Mouse (Mus musculus) erythroblast, adult 5-6 weeks (primary cell): ENCODE data around the gene Slc22a14. TPM values are rescaled to one million over a fixed set of nuclear protein-coding genes. Genes with fewer than 3 reads are reported as not detected.
"Not testable (repeated sequence)": the region's sequence is repeated elsewhere in the genome, so short reads cannot be mapped to it uniquely, and the experiment has no call there.

Source experiments
- ATAC-seq: replicated peaks from 2 replicates; pipeline ENCODE4 v1.8.0; 2016; ENCODE audit warnings: moderate number of reproducible peaks, mild to moderate bottlenecking, moderate TSS enrichment, inconsistent platforms; ENCODE audit not compliant: poor library complexity, low FRiP score, severe bottlenecking
- total RNA-seq, 2 experiments: library from RNA; stranded (forward) in 1 of 2; stranded (reverse) in 1 of 2; fragments of 150-400 nt in 1 of 2; fragments of 200-764, 138-1000 nt in 1 of 2; gene quantifications; 2 replicates each; pipeline versions ENCODE4 v1.2.3 to v1.2.4; 2015 to 2017; ENCODE audit warnings: low replicate concordance in 2 of 2

Slc22a14 gene
- not detected in 2 replicates for total RNA-seq (2015; ENCODE audit: low replicate concordance)
- total RNA-seq (2017; ENCODE audit: low replicate concordance): not detected in 2 replicates

DNA sequence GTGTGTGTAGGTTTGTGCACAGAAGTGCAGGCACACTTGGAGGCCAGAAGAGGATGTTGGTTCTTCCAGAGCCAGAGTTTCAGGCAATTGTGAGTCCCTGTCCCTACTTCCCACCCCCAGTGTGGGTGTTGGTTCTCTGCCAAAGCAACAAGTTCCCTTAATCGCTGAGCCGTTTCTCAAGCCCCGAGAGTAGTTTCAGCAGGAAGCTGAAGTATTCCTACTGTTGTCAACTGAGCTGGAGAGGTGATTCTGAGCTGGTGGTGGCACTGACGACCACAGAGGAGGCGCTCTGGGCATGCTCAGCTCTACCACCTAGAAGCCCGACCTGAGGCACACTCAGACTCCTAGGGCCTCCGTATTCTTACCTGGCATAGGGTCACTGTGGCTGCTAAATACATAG is at the start of gene Slc22a14:
Gene Slc22a14, minus strand, starts transcription at position 270 of the 400 bp plus-strand sequence.
- ATAC-seq: no peak

DNA sequence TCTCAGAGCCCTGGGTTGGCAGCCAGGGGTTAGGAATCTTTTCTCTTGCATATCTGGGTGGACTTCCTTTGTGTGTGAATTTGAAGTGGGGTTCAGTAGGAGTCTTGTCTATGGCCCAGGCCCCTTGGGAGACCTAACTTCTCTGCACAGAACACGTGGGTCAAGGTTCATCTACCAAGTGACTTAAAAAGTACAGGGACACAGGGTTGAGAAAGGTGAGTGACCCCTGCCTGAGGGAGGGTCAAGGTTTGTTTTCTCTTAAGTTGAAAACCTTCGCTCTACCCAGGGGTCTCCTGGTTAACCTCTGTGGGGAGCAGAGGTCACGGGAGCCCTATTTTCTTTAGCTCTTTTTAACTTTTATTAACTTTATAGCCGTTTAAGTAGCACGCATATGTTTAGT is 44.5 kb upstream of the Slc22a14 start:
- ATAC-seq: no peak

DNA sequence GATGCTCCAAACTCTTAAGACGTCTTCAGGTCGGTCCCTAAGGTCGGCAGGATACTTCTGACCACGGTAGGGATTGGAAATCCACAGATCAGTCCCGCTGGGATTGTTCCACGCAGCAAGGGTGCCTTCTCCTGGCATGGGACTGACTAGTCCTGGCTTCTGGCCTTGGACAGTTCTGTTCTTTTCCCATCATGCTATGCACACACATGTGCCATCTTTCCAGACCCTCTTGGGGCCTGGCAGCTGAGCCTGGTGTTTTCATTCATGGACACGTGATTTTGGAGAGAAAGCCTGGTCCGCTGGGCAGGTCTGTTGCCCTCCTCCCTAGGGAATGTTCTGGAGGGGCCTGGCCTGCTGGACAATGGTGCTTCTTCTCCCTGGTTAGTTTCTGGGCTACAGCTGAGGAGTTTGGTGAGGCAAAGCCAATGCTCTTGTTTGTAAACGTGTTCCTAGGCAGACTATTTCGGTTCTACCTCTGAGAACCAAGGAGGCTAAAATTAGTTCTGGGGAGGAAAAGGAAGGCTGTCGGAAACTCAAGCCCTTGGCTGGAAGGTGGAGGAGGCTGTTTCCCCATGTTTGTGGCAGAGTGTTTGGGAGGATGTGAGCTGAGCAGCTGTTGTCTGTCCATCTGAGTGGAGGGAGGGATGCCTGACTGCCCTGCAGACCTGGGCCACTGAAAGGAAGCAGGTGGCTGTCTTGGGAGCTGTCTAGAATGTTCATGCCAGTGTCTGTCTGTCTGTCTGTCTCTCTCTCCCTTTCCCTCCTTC is 43.7 kb upstream of the Slc22a14 start:
- ATAC-seq: no peak

DNA sequence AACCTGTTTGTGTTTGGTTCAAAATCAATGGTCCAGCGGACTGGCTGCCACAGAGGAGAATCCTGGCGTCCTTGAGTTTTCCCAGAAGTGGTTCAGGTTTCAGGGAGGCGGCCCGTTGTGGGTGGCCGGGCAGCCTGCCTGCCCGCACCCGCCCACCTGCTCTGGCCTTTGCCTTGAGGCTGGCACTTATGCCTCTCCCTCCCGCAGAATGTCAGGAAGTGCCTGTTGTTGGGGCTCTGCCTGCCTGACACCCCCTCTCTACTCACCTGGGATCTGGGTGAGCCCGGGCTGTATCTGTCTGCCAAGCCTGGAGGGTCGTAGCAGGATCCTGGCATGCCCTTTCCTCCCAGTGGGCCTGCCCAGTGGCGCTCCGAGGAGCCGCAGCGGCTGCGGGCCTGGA is 42.5 kb upstream of the Slc22a14 start:
- no peak for ATAC-seq

DNA sequence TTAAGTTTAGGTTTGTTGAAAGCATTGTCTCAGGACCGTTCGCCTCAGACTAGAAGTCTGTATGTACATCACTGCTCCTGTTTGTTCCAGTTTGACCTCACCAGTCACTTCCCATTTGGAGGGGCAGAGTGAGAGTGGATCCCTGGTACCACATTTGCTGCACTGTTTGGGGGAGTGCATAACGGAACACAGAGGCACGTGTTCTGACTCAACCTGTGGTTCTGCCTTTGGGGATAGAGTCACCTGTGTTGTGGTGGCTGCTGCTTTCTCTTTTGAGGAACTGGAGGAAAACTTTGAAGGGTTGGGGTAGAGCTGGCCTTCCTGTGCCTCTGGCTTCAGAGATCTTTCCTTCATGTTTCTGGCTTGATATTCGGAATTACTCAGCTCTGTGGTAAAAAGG is 38.7 kb upstream of the Slc22a14 start:
- no peak for ATAC-seq

DNA sequence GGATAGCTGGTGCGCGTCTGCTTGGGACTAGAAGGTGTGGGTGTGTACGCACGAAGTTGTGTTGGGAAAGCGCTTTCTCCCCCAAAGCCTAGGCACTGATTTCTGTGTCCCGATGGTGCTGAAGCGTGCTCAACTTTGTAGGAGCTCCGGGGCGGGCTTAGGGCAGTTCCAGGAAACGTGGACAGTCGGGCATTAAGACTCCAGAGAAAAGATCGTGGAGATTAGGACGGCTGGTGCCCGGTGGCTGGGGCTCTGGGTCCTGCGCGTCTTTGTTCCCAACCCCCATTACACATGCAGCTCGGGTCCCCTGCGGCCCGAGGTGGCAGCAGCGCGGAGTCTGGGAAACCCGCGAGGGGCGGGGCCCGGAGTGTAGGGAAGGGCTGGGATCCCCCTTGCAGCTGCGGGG is 37.9 kb upstream of the Slc22a14 start:
- ATAC-seq: no peak

DNA sequence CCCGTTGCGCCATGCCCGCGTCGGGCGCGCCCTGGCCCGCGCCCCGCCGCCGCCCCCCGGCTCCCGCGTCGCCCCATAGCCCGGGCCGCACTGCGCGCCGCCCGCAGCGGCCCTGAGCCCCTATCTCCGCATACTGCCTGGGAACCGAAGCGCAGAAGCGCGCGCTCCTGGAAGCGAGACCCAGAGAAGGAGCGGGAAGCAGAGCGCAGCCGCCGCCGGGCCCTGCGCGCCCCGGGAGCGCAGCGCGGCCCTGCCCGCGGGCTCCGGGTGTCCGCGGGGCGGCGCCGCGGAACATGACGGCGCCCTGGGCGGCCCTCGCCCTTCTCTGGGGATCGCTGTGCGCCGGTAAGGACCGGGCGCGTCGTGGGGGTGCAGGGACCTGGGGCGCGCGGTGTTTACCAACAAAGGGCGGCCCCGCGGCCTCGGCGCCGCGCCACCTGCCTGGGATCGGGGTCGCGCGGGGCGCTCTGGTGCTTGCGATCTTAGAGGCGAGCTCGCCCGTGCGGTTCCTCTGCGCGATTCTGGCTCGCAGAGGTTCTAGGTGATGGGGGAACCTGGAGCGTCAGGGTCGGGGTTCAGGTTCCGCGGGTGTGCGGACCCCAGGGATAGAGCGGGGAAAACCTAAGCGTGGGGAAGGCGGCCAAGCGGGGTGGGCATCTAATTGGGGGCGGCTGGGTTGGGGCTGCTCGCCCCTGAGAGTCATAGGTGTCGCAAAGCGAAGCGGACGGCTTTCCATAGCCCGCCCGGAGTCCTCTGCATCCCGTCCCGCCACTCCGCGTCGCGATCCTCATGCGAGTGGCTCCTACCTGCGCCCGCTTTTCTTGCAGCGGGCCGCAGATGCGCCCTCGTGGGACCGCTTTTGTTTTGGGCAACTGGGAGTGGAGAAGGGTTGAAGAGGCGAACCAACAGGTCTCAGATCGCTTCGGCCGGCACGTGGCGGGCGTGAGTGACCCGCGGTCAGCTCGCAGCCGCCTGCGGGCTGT is 37.2 kb upstream of the Slc22a14 start:
- ATAC-seq: no peak

DNA sequence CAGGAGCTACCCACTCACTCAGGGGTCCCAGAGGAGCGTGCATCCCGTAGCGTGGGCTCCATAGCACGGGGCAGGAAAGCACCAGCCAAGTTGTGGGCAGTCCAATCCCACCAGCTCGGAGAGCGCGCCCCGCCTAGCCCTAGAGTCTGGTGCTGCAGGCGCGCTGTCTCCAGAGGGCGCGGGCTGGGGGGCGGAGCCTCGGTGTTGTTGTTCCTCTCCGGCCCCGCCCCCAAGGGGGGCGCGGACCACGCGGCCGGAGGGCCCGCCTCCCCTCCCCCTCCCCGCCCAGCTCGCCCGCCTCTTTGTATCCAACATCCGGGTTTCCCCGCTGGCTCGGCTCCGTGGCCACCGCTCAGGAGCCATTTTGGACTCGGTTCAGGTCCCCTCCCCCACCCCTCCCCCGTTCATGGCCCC is 36.5 kb upstream of the Slc22a14 start, which contains the start of gene Acvr2b:
Gene Acvr2b, plus strand, starts transcription at position 318 of the 414 bp plus-strand sequence.
- no peak for ATAC-seq

DNA sequence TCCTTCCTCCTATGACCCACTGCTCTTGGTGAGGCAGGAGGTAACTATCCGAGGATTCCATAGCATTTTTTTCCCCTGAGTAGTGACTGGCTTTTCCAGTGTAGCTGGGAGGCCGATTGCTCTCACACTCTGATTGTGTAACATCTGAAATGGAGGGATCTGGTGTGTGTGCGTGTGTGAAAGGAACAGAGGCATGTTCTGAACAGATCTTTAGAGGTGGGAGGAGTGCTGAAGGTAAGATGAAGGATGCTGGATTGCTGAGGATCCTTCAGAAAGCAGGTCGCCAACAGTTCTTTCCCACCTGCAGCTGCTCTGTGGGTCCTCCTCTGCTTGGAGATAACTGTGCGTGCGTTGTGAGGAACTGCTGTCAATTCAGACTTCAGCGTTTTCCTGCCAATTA is 36.0 kb upstream of the Slc22a14 start:
- ATAC-seq: no peak

DNA sequence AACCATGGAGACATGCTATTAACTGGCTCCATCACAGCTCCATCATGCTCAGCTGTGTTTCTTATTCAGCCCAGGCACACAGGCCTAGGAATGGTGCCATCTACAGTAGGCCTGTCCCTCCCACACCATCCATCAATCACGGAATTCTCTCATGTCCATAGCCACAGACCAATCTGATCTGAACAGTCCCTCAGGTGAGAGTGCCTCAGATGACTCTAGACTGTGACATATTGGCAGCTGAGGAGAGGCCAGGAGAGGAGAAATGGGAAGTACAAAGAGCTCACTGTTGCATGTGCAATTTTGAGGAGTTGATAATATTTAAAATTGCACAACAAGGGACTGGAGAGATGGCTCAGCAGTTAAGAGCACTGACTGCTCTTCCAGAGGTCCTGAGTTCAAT is 29.5 kb upstream of the Slc22a14 start:
- ATAC-seq: no peak

DNA sequence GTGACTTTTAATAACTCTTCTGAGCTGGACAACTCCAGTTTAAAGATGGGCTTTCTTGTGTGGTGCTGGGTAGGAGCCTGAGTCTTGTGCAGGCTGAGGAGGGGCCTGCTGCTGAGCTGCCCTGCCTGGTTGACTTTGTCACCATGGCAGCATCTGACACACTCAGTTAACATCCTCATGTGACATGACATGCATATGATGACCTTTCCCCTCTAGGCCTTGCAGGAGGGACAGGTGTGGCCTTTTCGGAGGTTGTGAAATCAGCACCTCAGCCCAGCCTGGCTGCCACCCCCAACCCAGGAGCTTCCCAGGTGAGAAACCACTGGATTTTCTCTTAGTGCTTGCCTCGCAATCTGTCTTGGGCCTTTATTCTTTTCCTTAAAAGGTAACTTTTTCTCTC is 24.9 kb upstream of the Slc22a14 start:
- ATAC-seq: no peak

DNA sequence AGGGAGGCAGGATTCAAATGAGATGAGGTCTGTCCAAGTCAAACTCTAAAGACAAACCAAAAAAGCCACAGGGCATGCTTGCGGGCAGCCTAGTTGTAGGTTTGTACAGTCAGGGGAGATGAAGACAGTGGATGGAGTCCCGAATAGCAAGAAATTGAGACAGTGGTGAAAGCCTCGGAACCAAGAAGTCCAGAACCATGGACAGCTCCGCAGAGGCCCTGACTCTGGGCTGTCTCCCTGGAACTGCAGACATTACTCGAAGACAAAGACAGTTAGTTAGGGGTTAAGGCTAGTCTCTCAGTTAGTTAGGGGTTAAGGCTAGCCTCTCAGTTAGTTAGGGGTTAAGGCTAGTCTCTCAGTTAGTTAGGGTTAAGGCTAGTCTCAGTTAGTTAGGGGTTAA is 23.6 kb upstream of the Slc22a14 start:
- no peak for ATAC-seq

DNA sequence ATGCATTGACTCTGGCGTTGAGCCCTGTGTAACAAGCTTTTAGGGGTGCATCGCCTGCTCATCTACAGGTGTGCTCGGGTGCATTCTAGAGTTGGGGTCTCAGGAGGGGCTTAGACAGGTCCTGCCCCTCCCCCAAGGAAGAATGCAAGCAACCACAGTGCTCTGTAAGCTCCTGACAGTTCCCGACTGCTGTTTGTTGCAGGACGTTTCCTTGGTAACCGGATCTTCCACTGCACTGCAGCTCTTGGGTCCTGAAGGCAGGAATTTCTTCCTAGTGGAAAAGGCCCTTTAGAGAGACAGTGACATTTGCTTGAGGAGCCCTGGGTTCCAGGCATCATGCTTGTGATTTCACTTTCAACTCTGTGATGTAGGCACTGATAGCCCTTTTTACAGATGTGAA is 17.2 kb upstream of the Slc22a14 start:
- no peak for ATAC-seq

DNA sequence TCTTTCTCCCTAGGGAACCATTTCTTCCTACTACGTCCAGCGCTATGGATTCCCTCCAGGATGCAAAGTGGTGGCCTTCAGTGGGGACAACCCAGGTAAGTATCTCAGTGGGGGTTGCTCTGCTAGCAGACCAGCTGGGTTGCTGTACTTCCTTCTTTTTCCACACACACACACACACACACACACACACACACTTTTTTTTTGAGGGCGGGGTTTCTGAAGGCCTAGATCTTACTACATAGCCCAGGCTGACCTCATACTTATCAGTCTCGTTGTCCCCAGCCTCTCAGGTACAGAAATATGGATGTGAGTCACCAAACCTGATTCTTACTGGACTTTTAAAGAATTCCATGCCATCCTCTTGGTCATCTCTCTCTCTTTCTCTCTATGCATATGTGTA is 12.9 kb upstream of the Slc22a14 start:
- ATAC-seq: no peak

DNA sequence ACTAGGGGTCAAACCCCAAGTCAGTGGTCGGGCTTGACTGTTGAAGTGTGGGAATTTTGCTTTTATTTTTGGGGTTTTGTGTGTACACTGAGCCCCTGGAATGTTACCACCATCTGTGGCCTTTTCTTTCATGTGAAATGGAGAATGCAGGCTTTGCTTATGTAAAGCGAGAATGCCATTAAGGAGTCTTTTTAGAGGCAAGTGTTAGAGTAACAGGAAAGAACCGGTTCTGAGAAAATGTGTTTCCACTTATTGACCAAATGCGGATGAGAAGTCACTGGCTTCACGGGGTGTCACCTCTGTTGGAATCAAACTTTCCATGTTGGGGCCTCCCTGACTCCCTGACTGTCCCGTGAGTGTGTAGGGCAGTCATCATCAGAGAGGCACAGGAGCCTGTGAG is 10.2 kb upstream of the Slc22a14 start:
- no peak for ATAC-seq

DNA sequence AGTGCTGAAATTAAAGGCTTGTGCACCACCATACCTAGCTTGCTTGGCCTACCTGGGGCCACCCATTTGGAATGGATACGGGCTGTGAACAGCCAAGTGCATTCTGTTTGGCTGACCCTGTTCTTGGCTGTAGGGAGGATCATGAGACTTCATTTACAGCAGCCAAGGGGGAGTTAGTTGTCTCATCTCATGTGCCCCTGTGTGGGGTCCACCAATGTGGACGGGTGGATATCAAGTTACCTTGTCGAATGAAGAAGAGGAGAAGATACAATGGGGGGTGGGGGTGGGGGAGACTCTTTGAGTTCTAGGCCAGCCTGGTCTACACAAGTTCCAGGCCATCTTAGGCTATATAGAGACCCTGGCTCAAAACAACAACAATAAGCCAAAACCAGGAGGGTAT is 9.7 kb upstream of the Slc22a14 start:
- ATAC-seq: no peak

DNA sequence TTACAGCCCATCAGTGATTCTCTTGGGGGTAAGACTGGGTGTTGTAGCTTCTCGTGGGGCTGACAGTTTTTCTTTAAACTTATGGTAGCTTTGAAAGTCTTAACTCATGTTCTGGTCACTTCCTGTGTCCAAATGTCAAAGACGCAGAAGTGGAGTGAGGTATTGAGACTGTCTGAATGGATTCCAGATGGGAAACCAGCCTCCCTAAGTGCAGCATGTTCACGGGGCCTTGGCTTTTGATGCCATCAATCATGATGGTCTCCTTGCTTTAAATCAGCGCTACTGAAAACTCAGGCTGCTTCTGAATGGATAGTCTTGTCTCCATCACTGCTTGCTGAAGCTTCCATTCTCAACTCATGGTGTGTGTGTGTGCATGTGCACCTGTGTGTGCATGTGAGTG is 5.9 kb upstream of the Slc22a14 start:
- no peak for ATAC-seq

DNA sequence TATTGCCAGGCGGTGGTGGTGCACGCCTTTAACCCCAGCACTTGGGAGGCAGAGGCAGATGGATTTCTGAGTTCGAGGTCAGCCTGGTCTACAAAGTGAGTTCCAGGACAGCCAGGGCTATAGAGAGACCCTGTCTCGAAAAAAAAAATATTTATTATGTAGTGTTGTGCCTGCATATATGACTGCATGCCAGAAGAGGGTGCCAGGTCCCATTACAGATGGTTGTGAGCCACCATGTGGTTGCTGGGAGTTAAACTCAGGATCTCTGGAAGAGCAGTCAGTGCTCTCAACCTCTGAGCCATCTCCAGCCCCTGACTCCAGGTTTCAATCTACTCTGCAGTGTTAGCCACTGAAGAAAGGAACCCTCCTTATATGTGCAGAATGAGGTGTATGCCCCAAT is 5.4 kb upstream of the Slc22a14 start:
- not testable (repeated sequence) for ATAC-seq

DNA sequence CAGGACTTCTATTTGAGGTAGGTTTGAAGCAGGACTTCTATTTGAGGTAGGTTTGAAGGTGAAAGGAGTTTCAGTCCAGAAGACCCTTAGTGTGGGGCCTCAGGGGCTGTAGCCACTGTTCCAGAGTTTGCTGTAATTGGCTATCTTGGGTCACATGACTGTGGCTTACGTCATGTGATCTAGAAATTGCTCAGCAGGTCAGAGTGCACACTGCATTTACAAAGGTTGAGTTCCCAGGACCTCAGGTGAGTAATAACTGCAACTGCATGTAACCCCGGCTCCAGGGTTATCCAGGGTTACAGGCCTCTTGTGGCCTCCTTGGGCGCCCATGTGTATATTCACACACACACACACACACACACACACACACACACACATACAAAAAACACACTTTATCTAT is 3.0 kb upstream of the Slc22a14 start:
- ATAC-seq: no peak

DNA sequence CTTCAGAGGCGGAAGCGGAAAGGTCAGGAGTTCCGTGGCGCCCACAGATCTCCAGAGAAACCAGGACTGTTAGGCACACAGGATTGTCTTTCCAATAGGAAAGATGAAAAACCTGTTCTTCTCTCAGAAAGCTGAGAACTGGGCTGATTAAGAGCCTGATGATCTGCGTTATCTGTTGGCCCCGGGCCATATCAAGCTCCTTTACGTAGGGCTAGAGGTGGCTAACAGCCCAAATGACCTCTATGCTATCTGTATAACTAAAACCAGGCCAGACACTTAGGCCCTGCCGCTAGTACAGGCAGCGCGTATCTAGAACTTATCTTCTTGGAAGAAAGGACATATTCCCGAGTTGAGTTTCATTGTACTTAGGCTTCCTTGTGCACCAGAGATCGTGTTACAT is 2.1 kb downstream of the Slc22a14 start:
- no peak for ATAC-seq

DNA sequence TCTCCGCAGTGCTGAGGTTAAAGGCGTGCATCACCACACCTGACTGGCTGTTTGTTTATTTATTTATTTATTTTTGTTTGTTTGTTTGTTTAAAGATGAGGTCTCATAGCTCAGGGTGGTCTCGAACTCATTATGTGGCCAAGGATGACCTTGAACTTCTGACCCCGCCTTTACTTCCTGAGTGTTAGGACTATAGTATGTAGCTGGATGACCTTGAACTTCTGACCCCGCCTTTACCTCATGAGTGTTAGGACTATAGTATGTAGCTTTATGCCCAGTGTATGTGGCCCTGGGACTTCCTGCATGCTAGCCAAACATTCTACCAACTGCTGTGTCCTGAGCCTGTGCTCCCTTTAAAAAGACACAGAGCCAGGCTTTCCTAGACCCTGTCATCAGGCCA is 3.9 kb downstream of the Slc22a14 start:
- ATAC-seq: no peak
